Mouse (Mus musculus): Measurements from ENCODE around the gene Atf7. TPM values are rescaled to one million over a fixed set of nuclear protein-coding genes. Genes with fewer than 3 reads are reported as not detected.
"Not testable (repeated sequence)": the region's sequence is repeated elsewhere in the genome, so short reads cannot be mapped to it uniquely, and the experiment has no call there.

Atf7 gene
- polyA plus RNA-seq, 1 experiment = 31.0 TPM

GRCm38 (mm10) chr15:102656658-102657057 lies 31.4 kb upstream of the Atf7 start:
- Histone ChIP-seq H3K4me3 (ENCODE audit: insufficient read depth, poor library complexity, severe bottlenecking) (no peak overlapping the region), H3K27me3 (ENCODE audit: control insufficient read depth, insufficient read depth, insufficient read length) (no peaks in the 10 kb centered on the region), H3ac (ENCODE audit: control insufficient read depth, insufficient read length, low read depth) (no peak overlapping the region), H3K79me3 (ENCODE audit: low read depth) (no peaks in the 10 kb centered on the region), H3K36me3 (ENCODE audit: control insufficient read depth, insufficient read depth) (peaks cover 15% of the 10 kb centered on the region), H3K79me2 (ENCODE audit: control insufficient read depth, insufficient read depth) (no peaks in the 10 kb centered on the region)
- TF ChIP-seq MAX (IDR thresholded peaks at IDR 0.05) = no peak
- no peak for TF ChIP-seq USF1 (IDR thresholded peaks at IDR 0.05; ENCODE audit: low read depth)
- TF ChIP-seq CEBPB (IDR thresholded peaks at IDR 0.05; ENCODE audit: low read depth) = no peak
- TF ChIP-seq CTCF (IDR thresholded peaks at IDR 0.05; ENCODE audit: control insufficient read depth, insufficient read depth, insufficient read length) = no peak
- no peak for TF ChIP-seq MYOG (IDR thresholded peaks at IDR 0.05; ENCODE audit: control insufficient read depth, extremely low read depth, insufficient read length)
- TF ChIP-seq MYOD1 (IDR thresholded peaks at IDR 0.05; ENCODE audit: control insufficient read depth, insufficient read length, low read depth) = no peak
- TF ChIP-seq FOSL1 (IDR thresholded peaks at IDR 0.05; ENCODE audit: insufficient read depth, low read length, poor library complexity, severe bottlenecking) = no peak

- not testable (repeated sequence) for H3K27me3 ChIP-seq (ENCODE audit: control insufficient read depth, insufficient read depth, insufficient read length); H3K4me3 ChIP-seq (ENCODE audit: insufficient read depth, poor library complexity, severe bottlenecking); H3ac ChIP-seq (ENCODE audit: control insufficient read depth, insufficient read length, low read depth); H3K79me2 ChIP-seq (ENCODE audit: control insufficient read depth, insufficient read depth); H3K36me3 ChIP-seq (ENCODE audit: control insufficient read depth, insufficient read depth); H3K79me3 ChIP-seq (ENCODE audit: low read depth)
These were observed 26.8 kb upstream of the Atf7 start for GRCm38 (mm10) chr15:102651928-102652660.

- Histone ChIP-seq H3K79me2 (ENCODE audit: control insufficient read depth, insufficient read depth) (no peaks in the 10 kb centered on the region), H3K36me3 (ENCODE audit: control insufficient read depth, insufficient read depth) (no peaks in the 10 kb centered on the region)
- TF ChIP-seq MYOG (IDR thresholded peaks at IDR 0.05; ENCODE audit: control insufficient read depth, extremely low read depth, insufficient read length) = no peak
- no peak for TF ChIP-seq MYOD1 (IDR thresholded peaks at IDR 0.05; ENCODE audit: control insufficient read depth, insufficient read length, low read depth)
- TF ChIP-seq CEBPB (IDR thresholded peaks at IDR 0.05; ENCODE audit: low read depth) = no peak
- peak; percentile 82 for TF ChIP-seq MAX (IDR thresholded peaks at IDR 0.05)
- TF ChIP-seq FOSL1 (IDR thresholded peaks at IDR 0.05; ENCODE audit: insufficient read depth, low read length, poor library complexity, severe bottlenecking) = peak; percentile 14
These were observed 25.8 kb upstream of the Atf7 start for GRCm38 (mm10) chr15:102651107-102651506.

GRCm38 (mm10) chr15:102635817-102636216 lies 10.6 kb upstream of the Atf7 start:
- TF ChIP-seq FOSL1 (IDR thresholded peaks at IDR 0.05; ENCODE audit: insufficient read depth, low read length, poor library complexity, severe bottlenecking) (no peak), CEBPB (IDR thresholded peaks at IDR 0.05; ENCODE audit: low read depth) (no peak), USF1 (IDR thresholded peaks at IDR 0.05; ENCODE audit: low read depth) (no peak), CTCF (IDR thresholded peaks at IDR 0.05; ENCODE audit: control insufficient read depth, insufficient read depth, insufficient read length) (no peak), MAX (IDR thresholded peaks at IDR 0.05) (no peak)
- Histone ChIP-seq H3K27me3 (ENCODE audit: control insufficient read depth, insufficient read depth, insufficient read length) (no peaks in the 10 kb centered on the region), H3K4me3 (ENCODE audit: insufficient read depth, poor library complexity, severe bottlenecking) (no peak overlapping the region), H3K79me2 (ENCODE audit: control insufficient read depth, insufficient read depth) (no peaks in the 10 kb centered on the region), H3ac (ENCODE audit: control insufficient read depth, insufficient read length, low read depth) (no peak overlapping the region), H3K36me3 (ENCODE audit: control insufficient read depth, insufficient read depth) (no peaks in the 10 kb centered on the region), H3K79me3 (ENCODE audit: low read depth) (no peaks in the 10 kb centered on the region)

More at GRCm38 (mm10) chr15:102651107-102651506, 25.8 kb upstream of the Atf7 start:
- Histone ChIP-seq H3K27me3 (ENCODE audit: control insufficient read depth, insufficient read depth, insufficient read length) (no peaks in the 10 kb centered on the region), H3K4me3 (ENCODE audit: insufficient read depth, poor library complexity, severe bottlenecking) (no peak overlapping the region), H3K79me3 (ENCODE audit: low read depth) (no peaks in the 10 kb centered on the region), H3ac (ENCODE audit: control insufficient read depth, insufficient read length, low read depth) (no peak overlapping the region)

GRCm38 (mm10) chr15:102634684-102635083 lies 9.4 kb upstream of the Atf7 start:
- H3K27me3 ChIP-seq (ENCODE audit: control insufficient read depth, insufficient read depth, insufficient read length) = no peaks in the 10 kb centered on the region
- no peak overlapping the region for H3K4me3 ChIP-seq (ENCODE audit: insufficient read depth, poor library complexity, severe bottlenecking)
- no peaks in the 10 kb centered on the region for H3K79me3 ChIP-seq (ENCODE audit: low read depth)
- no peak for TF ChIP-seq MYOD1 (IDR thresholded peaks at IDR 0.05; ENCODE audit: control insufficient read depth, insufficient read length, low read depth)
- no peak for TF ChIP-seq FOSL1 (IDR thresholded peaks at IDR 0.05; ENCODE audit: insufficient read depth, low read length, poor library complexity, severe bottlenecking)
- H3K36me3 ChIP-seq (ENCODE audit: control insufficient read depth, insufficient read depth) = no peaks in the 10 kb centered on the region
- H3ac ChIP-seq (ENCODE audit: control insufficient read depth, insufficient read length, low read depth) = no peak overlapping the region
- no peaks in the 10 kb centered on the region for H3K79me2 ChIP-seq (ENCODE audit: control insufficient read depth, insufficient read depth)

- peak; percentile 63 for TF ChIP-seq CEBPB (IDR thresholded peaks at IDR 0.05; ENCODE audit: low read depth)
- TF ChIP-seq MAX (IDR thresholded peaks at IDR 0.05) = no peak
- Histone ChIP-seq H3ac (ENCODE audit: control insufficient read depth, insufficient read length, low read depth) (peak overlapping the region; percentile 80), H3K79me2 (ENCODE audit: control insufficient read depth, insufficient read depth) (peaks cover 43% of the 10 kb centered on the region), H3K79me3 (ENCODE audit: low read depth) (peaks cover 40% of the 10 kb centered on the region), H3K27me3 (ENCODE audit: control insufficient read depth, insufficient read depth, insufficient read length) (no peaks in the 10 kb centered on the region), H3K36me3 (ENCODE audit: control insufficient read depth, insufficient read depth) (peaks cover 9% of the 10 kb centered on the region), H3K4me3 (ENCODE audit: insufficient read depth, poor library complexity, severe bottlenecking) (peak overlapping the region; percentile 73)
These were observed 407 bp upstream of the Atf7 start for GRCm38 (mm10) chr15:102625687-102626055.

Data from C2C12 (cell line).